Mouse (Mus musculus): Measurements from ENCODE around the gene Pkd1l1. TPM values are rescaled to one million over a fixed set of nuclear protein-coding genes. Genes with fewer than 3 reads are reported as not detected.

Pkd1l1 gene
- total RNA-seq, 1 experiment: 0.58 TPM

DNA sequence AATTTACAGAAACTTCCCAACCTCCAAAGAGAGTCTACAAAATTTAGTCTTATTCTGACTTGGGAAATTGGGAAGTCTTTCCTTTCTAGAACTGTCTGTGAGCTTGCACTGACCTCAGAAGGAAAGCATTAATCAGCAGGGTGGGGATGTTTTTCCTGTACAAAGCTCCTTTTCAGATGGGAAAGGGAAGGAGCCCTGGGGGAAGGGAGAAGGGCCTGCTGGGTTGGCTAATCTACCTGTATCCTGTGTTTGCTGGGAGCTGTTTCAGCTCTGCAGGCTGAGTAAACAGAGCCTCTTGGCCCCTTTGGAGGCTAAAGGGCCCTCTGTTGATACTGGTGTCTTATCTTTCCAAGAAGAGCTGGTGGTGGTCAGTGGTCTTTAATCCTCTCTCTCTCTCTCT, 13.0 kb upstream of the Pkd1l1 start:
- Histone ChIP-seq H3K4me1 (ENCODE audit: control insufficient read depth in 2 of 2, insufficient read depth in 2 of 2, low read length in 2 of 2, poor library complexity in 1 of 2) (peaks cover 0 to 22% of the 10 kb centered on the region in 2 experiments; a peak in 2 of 4 replicates), H3K9ac (ENCODE audit: insufficient read depth, low read depth, low read length, poor library complexity, severe bottlenecking) (no peak overlapping the region), H3K27ac (ENCODE audit: insufficient read depth, low read depth, low read length, poor library complexity, severe bottlenecking) (no peak overlapping the region), H3K9me3 (ENCODE audit: control insufficient read depth, insufficient read depth, low read depth, low read length) (no peaks in the 10 kb centered on the region), H3K36me3 (ENCODE audit: control insufficient read depth, insufficient read depth, low read length, poor library complexity, severe bottlenecking) (no peaks in the 10 kb centered on the region), H3K4me3 (ENCODE audit: insufficient read depth in 1 of 2, low read depth in 1 of 2, low read length in 2 of 2, poor library complexity in 1 of 2, severe bottlenecking in 1 of 2) (no peak overlapping the region)
- TF ChIP-seq ZNF384 (IDR thresholded peaks at IDR 0.05; ENCODE audit: low read depth, low read length) (no peak), MAFK (IDR thresholded peaks at IDR 0.05; ENCODE audit: insufficient read depth, low read depth, low read length) (no peak), HCFC1 (IDR thresholded peaks at IDR 0.05; ENCODE audit: borderline replicate concordance, insufficient read depth, low read length) (no peak), CHD2 (IDR thresholded peaks at IDR 0.05; ENCODE audit: low read depth, low read length) (no peak), ZC3H11A (IDR thresholded peaks at IDR 0.05; ENCODE audit: borderline replicate concordance, low read depth, low read length) (no peak)
- in situ Hi-C loops (cut with MboI; ENCODE audit: low sequenced_read_pairs in 2 of 2, unreplicated experiment in 2 of 2): loop anchor here (5.0 to 10.0 kb wide), 2 partner anchors 146 to 149 kb away; no protein-coding TSS in a partner anchor
- DNase-seq (ENCODE audit: low read depth, low spot score): no peak

DNA sequence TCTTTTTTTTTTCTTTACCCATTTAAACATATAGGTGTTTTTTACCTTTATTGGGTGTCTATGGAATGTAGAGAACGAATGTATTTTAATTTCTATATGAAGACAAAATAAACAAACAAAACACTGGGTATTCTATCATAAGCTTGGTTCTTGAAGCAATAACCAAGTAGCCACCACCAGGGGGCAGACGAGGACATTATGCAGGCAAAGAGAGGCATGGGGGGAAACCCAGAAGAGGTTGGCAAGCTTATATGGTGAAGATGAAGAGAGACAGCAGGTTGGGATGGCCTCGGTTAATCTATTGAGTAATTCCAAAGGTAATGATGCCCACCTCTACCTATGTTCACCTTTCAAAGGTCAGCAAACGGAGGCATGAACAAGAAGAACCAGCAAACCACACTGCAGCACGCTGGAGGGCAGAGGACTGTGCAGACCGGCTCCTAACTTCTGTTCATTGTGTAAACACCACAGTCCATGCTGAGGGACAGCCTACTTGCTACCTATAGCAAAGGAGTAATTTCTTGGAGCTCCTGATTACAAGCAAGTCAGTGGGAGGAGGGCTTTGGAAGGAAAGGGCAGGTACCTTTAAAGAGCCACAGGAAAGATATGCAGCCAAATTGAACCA, 10.3 kb upstream of the Pkd1l1 start:
- H3K9ac ChIP-seq (ENCODE audit: insufficient read depth, low read depth, low read length, poor library complexity, severe bottlenecking): no peak overlapping the region
- no peak overlapping the region for H3K4me3 ChIP-seq (ENCODE audit: insufficient read depth in 1 of 2, low read depth in 1 of 2, low read length in 2 of 2, poor library complexity in 1 of 2, severe bottlenecking in 1 of 2)
- peak; percentile 65 for DNase-seq (ENCODE audit: low read depth, low spot score)
- in situ Hi-C loops (cut with MboI; ENCODE audit: low sequenced_read_pairs in 2 of 2, unreplicated experiment in 2 of 2): loop anchor here in 1 of 2 experiments (10.0 kb wide), 1 partner anchor 151 kb away; no protein-coding TSS in a partner anchor
- H3K4me1 ChIP-seq (ENCODE audit: control insufficient read depth in 2 of 2, insufficient read depth in 2 of 2, low read length in 2 of 2, poor library complexity in 1 of 2): peaks cover 0 to 18% of the 10 kb centered on the region in 2 experiments; a peak in 2 of 4 replicates
- H3K9me3 ChIP-seq (ENCODE audit: control insufficient read depth, insufficient read depth, low read depth, low read length): no peaks in the 10 kb centered on the region
- TF ChIP-seq CHD2 (IDR thresholded peaks at IDR 0.05; ENCODE audit: low read depth, low read length): no peak
- TF ChIP-seq ZC3H11A (IDR thresholded peaks at IDR 0.05; ENCODE audit: borderline replicate concordance, low read depth, low read length): peak; percentile 94
- H3K27ac ChIP-seq (ENCODE audit: insufficient read depth, low read depth, low read length, poor library complexity, severe bottlenecking): no peak overlapping the region
- H3K36me3 ChIP-seq (ENCODE audit: control insufficient read depth, insufficient read depth, low read length, poor library complexity, severe bottlenecking): no peaks in the 10 kb centered on the region

DNA sequence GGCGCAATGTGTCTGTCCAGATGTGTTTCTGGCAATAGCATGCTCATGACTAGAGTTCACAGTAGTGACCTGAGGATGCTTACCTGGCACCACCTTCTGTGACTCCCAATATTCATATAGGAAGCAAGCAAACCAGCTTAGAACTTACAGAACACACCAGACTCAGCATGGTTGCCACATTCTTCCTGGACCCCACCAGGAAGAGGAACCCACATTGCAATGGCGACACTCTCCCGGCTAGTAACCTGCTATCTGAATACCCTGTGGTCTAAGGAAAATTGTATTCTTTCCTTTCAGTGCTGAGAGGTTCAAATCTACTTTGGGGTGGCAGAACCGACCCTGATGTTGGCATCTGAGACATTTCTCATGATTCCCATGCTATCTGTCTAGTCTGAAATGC, 5.1 kb upstream of the Pkd1l1 start:
- peaks cover 0 to 4% of the 10 kb centered on the region in 2 experiments; a peak in 1 of 4 replicates for H3K4me1 ChIP-seq (ENCODE audit: control insufficient read depth in 2 of 2, insufficient read depth in 2 of 2, low read length in 2 of 2, poor library complexity in 1 of 2)
- in situ Hi-C loops (cut with MboI; ENCODE audit: low sequenced_read_pairs in 2 of 2, unreplicated experiment in 2 of 2): no loop called here
- no peaks in the 10 kb centered on the region for H3K9me3 ChIP-seq (ENCODE audit: control insufficient read depth, insufficient read depth, low read depth, low read length)
- DNase-seq (ENCODE audit: low read depth, low spot score): no peak
- H3K4me3 ChIP-seq (ENCODE audit: insufficient read depth in 1 of 2, low read depth in 1 of 2, low read length in 2 of 2, poor library complexity in 1 of 2, severe bottlenecking in 1 of 2): no peak overlapping the region
- TF ChIP-seq ZNF384 (IDR thresholded peaks at IDR 0.05; ENCODE audit: low read depth, low read length): no peak
- TF ChIP-seq HCFC1 (IDR thresholded peaks at IDR 0.05; ENCODE audit: borderline replicate concordance, insufficient read depth, low read length): no peak
- no peak for TF ChIP-seq MAFK (IDR thresholded peaks at IDR 0.05; ENCODE audit: insufficient read depth, low read depth, low read length)
- no peak overlapping the region for H3K9ac ChIP-seq (ENCODE audit: insufficient read depth, low read depth, low read length, poor library complexity, severe bottlenecking)
- no peaks in the 10 kb centered on the region for H3K36me3 ChIP-seq (ENCODE audit: control insufficient read depth, insufficient read depth, low read length, poor library complexity, severe bottlenecking)
- no peak overlapping the region for H3K27ac ChIP-seq (ENCODE audit: insufficient read depth, low read depth, low read length, poor library complexity, severe bottlenecking)

DNA sequence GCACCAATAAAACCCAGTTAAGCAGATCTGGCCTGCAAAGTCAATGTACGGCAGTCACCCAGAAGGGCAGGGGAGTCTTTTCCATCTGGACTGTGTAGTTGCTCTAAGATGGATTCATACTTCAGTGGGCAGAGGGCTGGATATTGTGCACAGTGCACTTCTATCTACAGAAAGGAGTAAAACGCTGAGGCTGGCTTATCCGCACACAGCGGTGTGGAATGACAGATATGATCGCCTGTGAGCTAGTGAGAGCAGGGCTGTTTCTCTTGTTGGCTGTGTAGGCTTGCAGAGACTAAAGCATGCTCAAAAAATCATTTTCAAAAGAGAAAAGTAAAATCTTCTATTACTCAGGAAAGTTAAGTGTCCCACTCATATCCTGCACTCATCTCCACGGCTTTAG, 973 bp downstream of the Pkd1l1 start:
- Histone ChIP-seq H3K4me3 (ENCODE audit: insufficient read depth in 1 of 2, low read depth in 1 of 2, low read length in 2 of 2, poor library complexity in 1 of 2, severe bottlenecking in 1 of 2) (no peak overlapping the region), H3K4me1 (ENCODE audit: control insufficient read depth in 2 of 2, insufficient read depth in 2 of 2, low read length in 2 of 2, poor library complexity in 1 of 2) (no peaks in the 10 kb centered on the region), H3K9ac (ENCODE audit: insufficient read depth, low read depth, low read length, poor library complexity, severe bottlenecking) (no peak overlapping the region), H3K27ac (ENCODE audit: insufficient read depth, low read depth, low read length, poor library complexity, severe bottlenecking) (no peak overlapping the region), H3K9me3 (ENCODE audit: control insufficient read depth, insufficient read depth, low read depth, low read length) (no peaks in the 10 kb centered on the region), H3K36me3 (ENCODE audit: control insufficient read depth, insufficient read depth, low read length, poor library complexity, severe bottlenecking) (no peaks in the 10 kb centered on the region)
- DNase-seq (ENCODE audit: low read depth, low spot score): no peak
- in situ Hi-C loops (cut with MboI; ENCODE audit: low sequenced_read_pairs in 2 of 2, unreplicated experiment in 2 of 2): no loop called here
- TF ChIP-seq CHD2 (IDR thresholded peaks at IDR 0.05; ENCODE audit: low read depth, low read length): no peak
- no peak for TF ChIP-seq ZNF384 (IDR thresholded peaks at IDR 0.05; ENCODE audit: low read depth, low read length)
- TF ChIP-seq HCFC1 (IDR thresholded peaks at IDR 0.05; ENCODE audit: borderline replicate concordance, insufficient read depth, low read length): no peak
- TF ChIP-seq ZC3H11A (IDR thresholded peaks at IDR 0.05; ENCODE audit: borderline replicate concordance, low read depth, low read length): no peak
- TF ChIP-seq MAFK (IDR thresholded peaks at IDR 0.05; ENCODE audit: insufficient read depth, low read depth, low read length): no peak

- H3K4me3 ChIP-seq (ENCODE audit: insufficient read depth in 1 of 2, low read depth in 1 of 2, low read length in 2 of 2, poor library complexity in 1 of 2, severe bottlenecking in 1 of 2): no peak overlapping the region
These were observed 2.6 kb downstream of the Pkd1l1 start for GRCm38 (mm10) chr11:8970509-8970908.

More at GRCm38 (mm10) chr11:8970509-8970908, 2.6 kb downstream of the Pkd1l1 start:
- Histone ChIP-seq H3K27ac (ENCODE audit: insufficient read depth, low read depth, low read length, poor library complexity, severe bottlenecking) (no peak overlapping the region), H3K9ac (ENCODE audit: insufficient read depth, low read depth, low read length, poor library complexity, severe bottlenecking) (no peak overlapping the region), H3K36me3 (ENCODE audit: control insufficient read depth, insufficient read depth, low read length, poor library complexity, severe bottlenecking) (no peaks in the 10 kb centered on the region), H3K4me1 (ENCODE audit: control insufficient read depth in 2 of 2, insufficient read depth in 2 of 2, low read length in 2 of 2, poor library complexity in 1 of 2) (no peaks in the 10 kb centered on the region), H3K9me3 (ENCODE audit: control insufficient read depth, insufficient read depth, low read depth, low read length) (no peaks in the 10 kb centered on the region)
- TF ChIP-seq ZNF384 (IDR thresholded peaks at IDR 0.05; ENCODE audit: low read depth, low read length): no peak
- TF ChIP-seq MAFK (IDR thresholded peaks at IDR 0.05; ENCODE audit: insufficient read depth, low read depth, low read length): no peak
- TF ChIP-seq ZC3H11A (IDR thresholded peaks at IDR 0.05; ENCODE audit: borderline replicate concordance, low read depth, low read length): no peak
- TF ChIP-seq HCFC1 (IDR thresholded peaks at IDR 0.05; ENCODE audit: borderline replicate concordance, insufficient read depth, low read length): no peak
- TF ChIP-seq CHD2 (IDR thresholded peaks at IDR 0.05; ENCODE audit: low read depth, low read length): no peak
- in situ Hi-C loops (cut with MboI; ENCODE audit: low sequenced_read_pairs in 2 of 2, unreplicated experiment in 2 of 2): no loop called here
- no peak for DNase-seq (ENCODE audit: low read depth, low spot score)

Data from ES-E14 (cell line).